Mouse (Mus musculus): ENCODE results near the gene Fbxl20. TPM values are rescaled to one million over a fixed set of nuclear protein-coding genes. Genes with fewer than 3 reads are reported as not detected.

Gene Fbxl20
- polyA plus RNA-seq, 1 experiment from 2014 or later, result 21.1 TPM

GRCm38 (mm10) chr11:98086141-98086540 lies 64.1 kb downstream of the Fbxl20 start:
- Histone ChIP-seq H3K27me3 (replicated peaks) (no peaks in the 10 kb centered on the region), H3K27ac (replicated peaks) (no peak overlapping the region), H3K4me1 (no peaks in the 10 kb centered on the region), H3K36me3 (peaks cover 35% of the 10 kb centered on the region), H3K9ac (replicated peaks) (no peak overlapping the region), H3K4me3 (replicated peaks) (no peak overlapping the region), H3K9me3 (replicated peaks) (no peaks in the 10 kb centered on the region), H3K4me2 (no peak overlapping the region)
- 96% methylated on average over 9 of the region's 9 CpGs for WGBS
- no peak for ATAC-seq (ENCODE audit: low FRiP score)

DNA sequence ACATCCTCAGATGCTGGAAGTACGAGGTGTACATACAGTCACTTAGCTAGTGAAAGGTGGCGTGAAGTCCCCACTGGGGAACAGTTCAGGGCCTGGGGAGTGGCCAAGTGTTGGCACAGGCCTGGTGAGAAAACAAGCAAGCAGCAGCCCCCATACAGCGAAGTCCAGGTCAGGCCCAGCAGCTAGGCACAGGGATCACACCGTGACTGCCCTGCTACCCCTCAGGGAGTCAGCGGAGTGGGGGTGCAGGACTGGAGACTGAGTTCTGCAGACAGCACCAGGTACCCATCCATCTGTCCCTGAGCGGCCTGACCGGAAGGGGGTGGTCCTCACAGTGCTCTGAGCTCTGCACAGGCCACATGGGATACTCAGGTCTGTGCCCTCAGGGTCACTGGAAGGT lies 67.5 kb downstream of the Fbxl20 start:
- WGBS, result 89% methylated on average over 7 of the region's 7 CpGs
- ATAC-seq (ENCODE audit: low FRiP score), result no peak

DNA sequence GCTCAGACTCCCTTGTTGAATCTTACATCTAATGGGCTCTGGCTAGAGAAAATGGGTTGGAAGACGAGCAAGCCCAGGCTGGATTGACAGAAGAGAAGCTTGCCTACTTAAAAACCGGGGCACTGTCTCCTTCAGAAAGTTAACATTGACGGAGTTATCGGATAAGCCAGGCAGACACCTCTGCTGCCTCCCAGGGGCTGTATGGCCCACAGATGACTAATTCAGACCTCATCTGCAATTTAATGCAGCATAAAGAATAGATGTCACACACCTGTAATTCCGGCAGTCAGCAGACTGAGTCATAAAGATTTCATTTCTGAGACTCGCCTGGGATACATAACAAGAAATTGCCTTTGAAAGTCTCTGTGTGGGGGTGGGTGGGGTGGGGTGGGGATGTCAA lies 69.8 kb downstream of the Fbxl20 start:
- H3K36me3 ChIP-seq, result no peaks in the 10 kb centered on the region
- H3K4me3 ChIP-seq (replicated peaks), result no peak overlapping the region
- H3K27ac ChIP-seq (replicated peaks), result no peak overlapping the region
- H3K9ac ChIP-seq (replicated peaks), result no peak overlapping the region
- no peak overlapping the region for H3K4me2 ChIP-seq
- H3K4me1 ChIP-seq, result no peaks in the 10 kb centered on the region
- no peaks in the 10 kb centered on the region for H3K9me3 ChIP-seq (replicated peaks)
- WGBS, result 63% methylated on average over 6 of the region's 6 CpGs
- no peaks in the 10 kb centered on the region for H3K27me3 ChIP-seq (replicated peaks)
- ATAC-seq (ENCODE audit: low FRiP score), result no peak

More for the DNA sequence above, 67.5 kb downstream of the Fbxl20 start:
- 0 out of 2 replicates have a peak, but pooled peaks cover 10% of the 10 kb centered on the region for H3K36me3 ChIP-seq
- no peaks in the 10 kb centered on the region for H3K27me3 ChIP-seq (replicated peaks)
- H3K4me3 ChIP-seq (replicated peaks), result no peak overlapping the region
- no peak overlapping the region for H3K9ac ChIP-seq (replicated peaks)
- no peaks in the 10 kb centered on the region for H3K9me3 ChIP-seq (replicated peaks)
- H3K27ac ChIP-seq (replicated peaks), result no peak overlapping the region
- no peaks in the 10 kb centered on the region for H3K4me1 ChIP-seq
- no peak overlapping the region for H3K4me2 ChIP-seq

DNA sequence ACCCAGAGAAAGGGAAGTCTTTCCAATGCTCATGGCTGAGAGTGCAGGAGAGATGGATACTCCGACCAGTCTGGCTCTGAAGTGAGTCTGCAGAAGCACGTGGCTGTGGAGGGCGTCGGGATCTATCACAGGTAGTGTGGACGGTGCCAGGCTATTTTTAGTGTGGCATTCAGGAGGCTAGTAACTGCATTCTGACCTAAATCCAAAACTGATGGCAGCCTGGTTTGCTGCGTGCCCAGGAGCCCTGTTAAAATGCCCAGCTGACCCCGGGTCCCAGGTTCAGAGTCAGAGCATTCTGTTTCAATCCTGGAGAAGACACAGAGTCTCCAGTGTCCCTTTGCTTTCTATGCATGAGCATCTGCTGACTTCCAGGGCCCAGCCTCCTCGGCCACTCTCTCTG lies 73.1 kb downstream of the Fbxl20 start:
- Histone ChIP-seq H3K9me3 (replicated peaks) (no peaks in the 10 kb centered on the region), H3K9ac (replicated peaks) (no peak overlapping the region), H3K4me1 (peaks cover 3% of the 10 kb centered on the region; the same call in 1 of the 2 replicates), H3K4me2 (no peak overlapping the region), H3K27me3 (replicated peaks) (no peaks in the 10 kb centered on the region), H3K4me3 (replicated peaks) (no peak overlapping the region), H3K36me3 (no peaks in the 10 kb centered on the region), H3K27ac (replicated peaks) (no peak overlapping the region)
- 83% methylated on average over 8 of the region's 8 CpGs for WGBS
- no peak for ATAC-seq (ENCODE audit: low FRiP score)

DNA sequence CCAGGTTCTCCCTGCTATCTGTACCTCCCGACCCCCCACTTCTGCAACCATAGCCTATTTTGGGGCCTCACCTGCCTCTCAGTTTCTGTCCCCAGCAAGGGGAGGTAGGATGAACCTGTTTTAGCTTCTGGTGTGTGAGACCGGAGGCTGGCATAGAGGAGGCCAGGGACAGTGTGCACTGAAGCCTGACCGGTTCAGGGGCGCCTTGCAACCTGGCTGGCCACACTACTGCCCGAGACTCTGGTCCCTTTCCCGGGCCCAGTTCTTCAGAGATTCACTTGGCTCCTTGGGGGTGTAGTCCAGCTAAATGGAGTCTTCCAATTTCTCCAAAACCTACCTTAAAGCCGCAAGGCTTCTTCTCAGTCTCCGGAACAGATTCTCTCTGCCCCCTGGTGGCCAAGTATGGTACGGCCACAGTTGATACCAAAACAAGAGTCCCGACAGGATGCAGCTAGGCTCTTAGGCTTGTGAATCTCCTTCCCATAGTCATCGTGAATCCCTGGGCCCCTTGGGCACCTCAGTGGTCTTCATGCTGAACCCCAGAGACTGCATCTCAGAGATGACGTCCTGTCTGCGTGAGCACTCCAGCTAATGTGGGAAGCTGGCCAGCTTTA lies 74.9 kb downstream of the Fbxl20 start:
- no peaks in the 10 kb centered on the region for H3K9me3 ChIP-seq (replicated peaks)
- 18% methylated on average over 13 of the region's 13 CpGs for WGBS
- H3K4me2 ChIP-seq, result peak overlapping the region; percentile 36
- H3K27me3 ChIP-seq (replicated peaks), result no peaks in the 10 kb centered on the region
- H3K27ac ChIP-seq (replicated peaks), result no peak overlapping the region
- H3K4me1 ChIP-seq, result peaks cover 3% of the 10 kb centered on the region; the same call in 1 of the 2 replicates
- H3K9ac ChIP-seq (replicated peaks), result peak overlapping the region; percentile 28
- no peak overlapping the region for H3K4me3 ChIP-seq (replicated peaks)
- H3K36me3 ChIP-seq, result no peaks in the 10 kb centered on the region
- peak; percentile 41; the same call in 1 of the 2 replicates for ATAC-seq (ENCODE audit: low FRiP score)

GRCm38 (mm10) chr11:98073442-98073841 lies 76.8 kb downstream of the Fbxl20 start:
- H3K4me3 ChIP-seq (replicated peaks), result no peak overlapping the region
- no peaks in the 10 kb centered on the region for H3K27me3 ChIP-seq (replicated peaks)
- no peaks in the 10 kb centered on the region for H3K36me3 ChIP-seq
- H3K9ac ChIP-seq (replicated peaks), result no peak overlapping the region
- H3K9me3 ChIP-seq (replicated peaks), result no peaks in the 10 kb centered on the region
- ATAC-seq (ENCODE audit: low FRiP score), result no peak
- no peak overlapping the region for H3K27ac ChIP-seq (replicated peaks)
- H3K4me2 ChIP-seq, result no peak overlapping the region
- WGBS, result 95% methylated on average over 4 of the region's 4 CpGs
- H3K4me1 ChIP-seq, result peaks cover 3% of the 10 kb centered on the region; the same call in 1 of the 2 replicates

DNA sequence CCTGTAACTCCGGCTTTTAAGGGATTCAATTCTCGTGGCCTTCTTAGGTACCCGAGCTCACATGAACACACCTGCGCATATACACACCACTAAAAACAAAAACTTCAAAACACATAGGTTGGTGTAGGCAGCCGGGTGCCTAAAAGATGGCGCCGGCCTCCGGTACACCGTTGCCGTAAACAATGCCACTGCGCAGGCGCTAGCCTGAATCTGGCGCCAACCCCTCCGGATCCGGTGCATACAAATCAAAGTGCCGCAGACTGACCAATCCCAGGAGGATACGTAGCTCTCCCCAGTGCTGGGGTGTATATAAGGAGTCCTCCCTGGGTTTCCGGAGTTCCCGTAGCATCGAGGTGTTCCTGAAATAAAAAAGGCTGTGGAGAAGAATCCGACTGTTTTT lies 82.9 kb downstream of the Fbxl20 start:
- Histone ChIP-seq H3K27ac (replicated peaks) (no peak overlapping the region), H3K4me2 (no peak overlapping the region), H3K4me1 (no peaks in the 10 kb centered on the region), H3K4me3 (replicated peaks) (no peak overlapping the region), H3K27me3 (replicated peaks) (no peaks in the 10 kb centered on the region), H3K9ac (replicated peaks) (no peak overlapping the region), H3K36me3 (no peaks in the 10 kb centered on the region), H3K9me3 (replicated peaks) (0 out of 2 replicates have a peak, but pooled peaks cover 2% of the 10 kb centered on the region)
- no peak for ATAC-seq (ENCODE audit: low FRiP score)
- WGBS, result 95% methylated on average over 21 of the region's 21 CpGs

DNA sequence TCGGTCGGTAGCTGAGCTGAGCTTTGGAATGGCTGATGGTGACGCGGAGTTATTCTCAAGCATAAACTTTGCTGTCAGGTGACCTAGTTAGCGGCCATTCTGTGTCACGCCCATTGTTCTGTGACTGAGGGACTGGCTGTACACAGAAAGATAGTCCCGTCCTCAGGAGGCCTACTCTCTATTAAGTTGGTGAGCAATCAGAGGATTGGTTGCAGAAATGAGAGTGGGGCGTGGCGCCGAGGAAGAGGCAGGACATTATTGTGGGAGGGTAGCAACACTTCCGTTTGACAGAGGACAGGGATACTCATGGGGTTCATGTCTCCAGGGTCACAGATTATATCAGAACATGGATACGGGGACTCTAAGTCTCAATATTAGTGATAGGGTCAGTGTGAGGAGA lies 84.0 kb downstream of the Fbxl20 start:
- no peaks in the 10 kb centered on the region for H3K36me3 ChIP-seq
- no peak overlapping the region for H3K4me3 ChIP-seq (replicated peaks)
- H3K27ac ChIP-seq (replicated peaks), result no peak overlapping the region
- no peak overlapping the region for H3K9ac ChIP-seq (replicated peaks)
- no peak overlapping the region for H3K4me2 ChIP-seq
- no peaks in the 10 kb centered on the region for H3K4me1 ChIP-seq
- WGBS, result 93% methylated on average over 12 of the region's 12 CpGs
- ATAC-seq (ENCODE audit: low FRiP score), result no peak
- no peaks in the 10 kb centered on the region for H3K27me3 ChIP-seq (replicated peaks)
- H3K9me3 ChIP-seq (replicated peaks), result 0 out of 2 replicates have a peak, but pooled peaks cover 2% of the 10 kb centered on the region

DNA sequence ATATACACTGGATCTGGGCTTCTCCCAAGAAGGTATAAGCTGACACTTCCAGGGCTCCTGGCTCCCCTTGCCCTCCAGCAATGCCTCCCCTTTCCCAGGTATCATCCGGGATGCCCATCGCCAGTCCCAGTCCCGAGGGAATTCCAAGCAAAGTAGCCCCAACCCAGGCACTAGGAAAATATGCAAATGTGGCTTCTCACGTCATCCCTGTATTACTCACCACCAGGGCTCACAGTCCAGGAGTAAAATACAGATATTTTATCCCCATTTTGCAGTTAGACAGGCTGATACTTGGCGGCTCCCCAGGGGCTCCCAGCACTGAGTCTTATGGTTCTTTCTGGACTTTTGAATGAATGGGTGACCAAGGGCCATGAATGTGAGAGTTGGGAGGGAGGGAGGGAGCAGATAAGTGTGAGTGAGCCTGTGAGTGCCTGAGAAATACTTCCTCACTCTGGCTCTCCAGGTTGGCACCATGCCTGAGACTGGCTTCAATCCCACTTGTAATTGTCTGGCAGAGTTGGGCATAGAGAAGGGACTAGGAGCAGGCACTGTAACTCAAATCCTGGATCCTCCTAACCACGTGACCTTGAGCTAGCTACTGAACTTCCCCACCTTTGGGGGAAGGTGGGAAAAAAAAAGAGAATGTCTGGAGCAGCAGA lies 88.2 kb downstream of the Fbxl20 start:
- Histone ChIP-seq H3K27ac (replicated peaks) (no peak overlapping the region), H3K4me1 (peaks cover 8% of the 10 kb centered on the region), H3K4me3 (replicated peaks) (no peak overlapping the region), H3K9me3 (replicated peaks) (no peaks in the 10 kb centered on the region), H3K27me3 (replicated peaks) (no peaks in the 10 kb centered on the region), H3K9ac (replicated peaks) (no peak overlapping the region), H3K36me3 (no peaks in the 10 kb centered on the region), H3K4me2 (no peak overlapping the region)
- ATAC-seq (ENCODE audit: low FRiP score), result no peak
- WGBS, result 57% methylated on average over 6 of the region's 6 CpGs

DNA sequence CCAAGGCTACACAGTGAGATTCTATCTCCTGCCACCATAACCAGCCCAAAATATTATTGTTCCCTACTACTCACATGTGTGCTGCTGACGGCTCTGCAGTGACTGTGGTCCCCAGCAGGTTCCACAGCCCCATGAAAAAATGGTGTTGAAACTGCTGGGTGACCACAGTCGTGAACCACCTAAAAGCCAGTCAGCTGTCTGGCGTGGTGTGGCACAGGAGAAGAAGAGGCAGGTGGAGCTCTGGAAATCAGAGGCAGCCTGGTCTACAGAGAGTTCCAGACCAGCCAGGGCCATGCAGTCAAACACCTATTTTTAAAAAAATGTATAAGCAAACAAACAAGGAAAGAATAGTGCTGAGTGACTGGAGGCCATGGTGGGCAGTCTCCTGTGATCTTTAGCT lies 88.8 kb downstream of the Fbxl20 start:
- Histone ChIP-seq H3K9me3 (replicated peaks) (no peaks in the 10 kb centered on the region), H3K4me1 (peaks cover 8% of the 10 kb centered on the region), H3K4me2 (no peak overlapping the region), H3K27ac (replicated peaks) (no peak overlapping the region), H3K36me3 (no peaks in the 10 kb centered on the region), H3K4me3 (replicated peaks) (no peak overlapping the region), H3K9ac (replicated peaks) (no peak overlapping the region), H3K27me3 (replicated peaks) (no peaks in the 10 kb centered on the region)
- no peak for ATAC-seq (ENCODE audit: low FRiP score)
- WGBS, result 73% methylated on average over 3 of the region's 3 CpGs

DNA sequence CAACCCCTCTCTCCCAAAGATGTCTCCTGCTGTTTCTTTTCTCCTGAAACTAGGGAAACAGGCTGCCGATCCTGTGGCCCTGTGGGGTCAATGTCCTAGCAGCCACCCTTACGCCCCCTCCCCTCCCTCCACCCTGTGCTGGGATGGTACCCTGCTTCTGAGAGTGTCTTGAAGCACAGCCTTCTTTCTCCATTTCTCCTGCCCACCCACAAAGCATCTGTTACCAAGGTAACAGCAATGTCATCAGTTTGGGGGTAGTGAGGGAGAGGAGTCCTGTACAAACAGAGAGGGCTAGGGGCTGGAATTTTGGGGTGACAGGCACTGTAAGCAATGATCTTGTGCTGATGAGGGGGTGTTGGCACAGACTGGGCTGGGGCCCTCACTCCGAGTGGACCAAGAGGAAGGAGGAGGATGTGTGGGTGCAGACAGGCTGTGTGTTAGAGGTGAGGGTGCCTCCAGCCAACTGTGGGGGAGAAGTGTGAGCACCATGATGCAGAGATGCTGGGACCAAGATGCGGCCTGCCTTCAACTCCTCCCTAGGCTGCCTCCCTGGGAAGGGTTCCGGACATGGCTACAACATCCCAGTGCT lies 90.0 kb downstream of the Fbxl20 start:
- H3K9me3 ChIP-seq (replicated peaks), result no peaks in the 10 kb centered on the region
- no peak overlapping the region for H3K27ac ChIP-seq (replicated peaks)
- WGBS, result 71% methylated on average over 5 of the region's 5 CpGs
- no peak for ATAC-seq (ENCODE audit: low FRiP score)
- H3K36me3 ChIP-seq, result no peaks in the 10 kb centered on the region
- peaks cover 8% of the 10 kb centered on the region for H3K4me1 ChIP-seq
- no peak overlapping the region for H3K4me2 ChIP-seq
- no peak overlapping the region for H3K4me3 ChIP-seq (replicated peaks)
- H3K27me3 ChIP-seq (replicated peaks), result peaks cover 6% of the 10 kb centered on the region; the same call in 1 of the 2 replicates
- no peak overlapping the region for H3K9ac ChIP-seq (replicated peaks)

- H3K36me3 ChIP-seq, result no peaks in the 10 kb centered on the region
- ATAC-seq (ENCODE audit: low FRiP score), result no peak
- H3K4me1 ChIP-seq, result peaks cover 8% of the 10 kb centered on the region
- peaks cover 6% of the 10 kb centered on the region; the same call in 1 of the 2 replicates for H3K27me3 ChIP-seq (replicated peaks)
- no peak overlapping the region for H3K4me3 ChIP-seq (replicated peaks)
- H3K9me3 ChIP-seq (replicated peaks), result no peaks in the 10 kb centered on the region
- H3K9ac ChIP-seq (replicated peaks), result no peak overlapping the region
- WGBS, result 37% methylated on average over 7 of the region's 7 CpGs
- no peak overlapping the region for H3K4me2 ChIP-seq
- H3K27ac ChIP-seq (replicated peaks), result no peak overlapping the region
Measured at GRCm38 (mm10) chr11:98059662-98060061, 90.5 kb downstream of the Fbxl20 start.
